ENCODE assay signal across 10 mouse cellular contexts in the genomic region with DNA sequence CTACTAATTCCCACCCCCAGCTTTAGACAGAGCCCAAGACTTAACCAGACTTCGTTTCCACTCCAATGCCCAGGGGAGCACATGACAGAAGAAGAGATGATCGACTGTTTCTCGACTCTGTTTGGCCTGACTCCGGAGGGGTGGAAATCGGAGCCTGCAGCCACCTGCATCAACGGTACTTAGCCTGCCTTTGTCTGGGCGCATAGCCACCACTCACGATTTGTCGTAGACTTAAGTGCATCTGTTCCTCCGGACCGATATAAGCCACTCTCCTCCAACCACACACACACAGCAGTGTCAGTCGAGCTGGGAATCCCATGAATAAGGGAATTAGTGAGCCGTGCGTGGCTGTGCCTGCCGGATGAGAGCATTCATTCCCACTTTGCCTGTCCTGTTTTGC. TPM values are rescaled to one million over a fixed set of nuclear protein-coding genes. Genes with fewer than 3 reads are reported as not detected.
DNase-seq lines count a peak whose midpoint lies in the region; ATAC-seq lines count a peak whose summit lies in the region.
"Had no signal": no experiment of that assay in that cellular context is flagged by ENCODE, and none has a peak within 500 bp of the region (broad histone marks: within the 10 kb centered on the region; RNA-seq: fewer than 3 reads in every experiment).

No protein-coding gene starts in this region.

- H3K9me3 ChIP-seq in kidney, embryonic 15.5 days (replicated peaks), result no peaks in the 10 kb centered on the region
- H3K9me3 ChIP-seq in midbrain, embryonic 15.5 days, result no peaks in the 10 kb centered on the region
- H3K9me3 ChIP-seq: lung, embryonic 15.5 days had no signal

- no peak overlapping the region for H3K9ac ChIP-seq in kidney, embryonic 15.5 days
- H3K9ac ChIP-seq in midbrain, embryonic 15.5 days, result no peak overlapping the region
- H3K9ac ChIP-seq: lung, embryonic 15.5 days had no signal

- H3K27ac ChIP-seq in kidney, embryonic 15.5 days, result peak overlapping the region; percentile 56
- no peak overlapping the region for H3K27ac ChIP-seq in midbrain, embryonic 15.5 days
- H3K27ac ChIP-seq: lung, embryonic 15.5 days had no signal

- no peak overlapping the region for H3K4me3 ChIP-seq in kidney, embryonic 15.5 days (replicated peaks)
- H3K4me3 ChIP-seq in midbrain, embryonic 15.5 days, result no peak overlapping the region
- H3K4me3 ChIP-seq: lung, embryonic 15.5 days had no signal

- DNase-seq in kidney, adult 8-10 months, result no peak
- peak; percentile 24 for DNase-seq in brain, adult 2 months (ENCODE audit: low read depth, low spot score)
- DNase-seq in gastrocnemius, postnatal 10 days, result peak; percentile 34
- DNase-seq in thymus, postnatal 25 days, result no peak
- no peak for DNase-seq in lung, postnatal 25 days (ENCODE audit: low spot score)
- no peak for DNase-seq in layer of hippocampus, postnatal 36 days
- DNase-seq: thymus, postnatal 4 days had no signal

- H3K27me3 ChIP-seq in kidney, embryonic 15.5 days, result no peaks in the 10 kb centered on the region
- H3K27me3 ChIP-seq in midbrain, embryonic 15.5 days (replicated peaks), result no peaks in the 10 kb centered on the region
- H3K27me3 ChIP-seq: lung, embryonic 15.5 days had no signal

- no peaks in the 10 kb centered on the region for H3K36me3 ChIP-seq in kidney, embryonic 15.5 days
- H3K36me3 ChIP-seq in midbrain, embryonic 15.5 days (replicated peaks), result no peaks in the 10 kb centered on the region
- H3K36me3 ChIP-seq: lung, embryonic 15.5 days had no signal

- peak; percentile 33; the same call in 1 of the 2 replicates for ATAC-seq in kidney, embryonic 15.5 days (replicated peaks; ENCODE audit: low FRiP score)
- ATAC-seq in midbrain, embryonic 15.5 days (replicated peaks), result no peak

- peak overlapping the region; percentile 37 for H3K4me2 ChIP-seq in kidney, embryonic 15.5 days
- H3K4me2 ChIP-seq in midbrain, embryonic 15.5 days, result peak overlapping the region; percentile 30
- H3K4me2 ChIP-seq: lung, embryonic 15.5 days had no signal

- peaks cover 35% of the 10 kb centered on the region for H3K4me1 ChIP-seq in kidney, embryonic 15.5 days
- H3K4me1 ChIP-seq in midbrain, embryonic 15.5 days, result peaks cover 10% of the 10 kb centered on the region

- 17% methylated on average over 15 of the region's 15 CpGs for WGBS in kidney, embryonic 15.5 days
- 8% methylated on average over 15 of the region's 15 CpGs for WGBS in midbrain, embryonic 15.5 days

RNA-seq across cellular contexts. Expression of a gene that starts 19.4 kb away (rescaled TPM):
- polyA plus RNA-seq in kidney, embryonic 15.5 days (2015; fragmentation: Nextera tagmentation; extraction: Ambion mirVana), result 41.7 and 42.5 TPM in 2 replicates
- total RNA-seq in gastrocnemius, postnatal 10 days (2021), result 10 to 100 TPM; 21.0 to 25.3 TPM
- polyA plus RNA-seq in midbrain, embryonic 15.5 days (2015; fragmentation: Nextera tagmentation; extraction: Ambion mirVana), result 35.9 and 39.6 TPM in 2 replicates
- 10 to 100 TPM; 61.7 to 66.0 TPM for total RNA-seq in layer of hippocampus, postnatal 36 days (2021)

Comparison
In these comparisons a context has a peak if more than half of its experiments do, and no peak if none do; other contexts are left out.
1. DNase-seq: peak in brain, adult 2 months (single experiment) and gastrocnemius, postnatal 10 days (single experiment); none in kidney, adult 8-10 months (0 of 2), thymus, postnatal 25 days (single experiment), lung, postnatal 25 days (single experiment) and layer of hippocampus, postnatal 36 days (0 of 2).